Mouse (Mus musculus) urinary bladder, postnatal 36 days (tissue): ENCODE data around the gene Cpne5.
A peak's percentile ranks its signal among the peaks of the same experiment; 100 is the strongest.

ENCODE experiments used
- DNase-seq, 2 experiments: peaks; one replicate each; pipeline ENCODE4 v3.0.0; 2022; ENCODE audit warnings: low spot score in 2 of 2, mixed read lengths in 1 of 2

Cpne5 gene

GRCm38 (mm10) chr17:29210037-29210436 lies 27.9 kb downstream of the Cpne5 start:
- no peak for DNase-seq

GRCm38 (mm10) chr17:29206052-29206451 lies 31.9 kb downstream of the Cpne5 start:
- no peak for DNase-seq

DNA sequence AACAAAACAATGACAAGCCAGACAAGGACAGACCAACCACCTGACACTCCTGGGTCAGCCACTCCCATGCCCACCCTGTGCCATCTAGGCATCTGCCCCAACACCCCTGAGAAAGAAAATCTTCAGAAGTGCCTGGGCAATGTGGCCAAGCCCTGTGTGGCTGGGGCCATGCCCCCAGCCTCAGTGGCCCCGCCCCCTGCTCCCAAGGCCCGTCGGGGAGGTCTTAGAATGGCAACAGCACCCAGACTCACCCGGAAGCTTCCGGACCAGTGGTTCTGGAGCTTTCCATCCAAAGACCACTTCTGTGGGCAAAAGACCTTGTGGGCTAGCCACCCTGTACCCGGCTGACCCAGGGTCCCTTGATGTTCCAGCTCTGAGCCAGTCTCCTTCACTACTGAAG lies 35.4 kb downstream of the Cpne5 start:
- no peak for DNase-seq

- no peak for DNase-seq
Observed at GRCm38 (mm10) chr17:29199821-29200220, 38.1 kb downstream of the Cpne5 start.

DNA sequence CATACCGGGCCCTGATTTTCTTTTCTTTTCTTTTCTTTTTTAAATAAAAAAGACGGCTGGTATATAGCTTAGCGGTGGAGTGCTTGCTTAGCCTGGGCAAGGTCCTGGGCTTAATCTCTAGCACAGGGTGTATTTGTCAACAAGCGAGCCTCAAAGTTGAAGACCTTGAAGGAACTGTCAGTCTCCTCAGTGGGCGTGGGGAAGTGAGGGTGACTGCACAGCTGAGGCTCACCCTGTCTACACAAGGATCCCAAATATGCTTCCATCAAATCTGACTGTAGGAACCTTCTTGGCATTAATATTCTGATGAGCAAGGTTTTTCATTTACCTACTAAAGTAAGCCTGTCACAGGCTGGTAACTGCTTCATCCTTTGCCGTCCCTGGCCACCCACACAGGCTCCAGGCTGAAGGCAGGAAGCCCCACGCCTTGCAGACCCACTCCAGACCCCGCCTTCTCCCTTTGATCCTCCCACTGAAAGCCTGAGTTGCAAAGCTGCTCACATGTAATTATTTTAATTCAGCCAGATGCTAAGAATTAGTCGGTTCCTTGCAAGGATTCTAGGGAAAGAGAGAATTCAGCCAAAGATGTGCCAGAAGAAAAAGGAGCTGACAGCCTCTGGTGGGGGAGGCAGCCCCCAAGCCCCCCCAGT lies 38.7 kb downstream of the Cpne5 start:
- DNase-seq, result no peak

- DNase-seq, result no peak
Observed at GRCm38 (mm10) chr17:29195579-29195978, 42.4 kb downstream of the Cpne5 start.

- no peak for DNase-seq
Observed at GRCm38 (mm10) chr17:29188989-29189388, 49.0 kb downstream of the Cpne5 start.

DNA sequence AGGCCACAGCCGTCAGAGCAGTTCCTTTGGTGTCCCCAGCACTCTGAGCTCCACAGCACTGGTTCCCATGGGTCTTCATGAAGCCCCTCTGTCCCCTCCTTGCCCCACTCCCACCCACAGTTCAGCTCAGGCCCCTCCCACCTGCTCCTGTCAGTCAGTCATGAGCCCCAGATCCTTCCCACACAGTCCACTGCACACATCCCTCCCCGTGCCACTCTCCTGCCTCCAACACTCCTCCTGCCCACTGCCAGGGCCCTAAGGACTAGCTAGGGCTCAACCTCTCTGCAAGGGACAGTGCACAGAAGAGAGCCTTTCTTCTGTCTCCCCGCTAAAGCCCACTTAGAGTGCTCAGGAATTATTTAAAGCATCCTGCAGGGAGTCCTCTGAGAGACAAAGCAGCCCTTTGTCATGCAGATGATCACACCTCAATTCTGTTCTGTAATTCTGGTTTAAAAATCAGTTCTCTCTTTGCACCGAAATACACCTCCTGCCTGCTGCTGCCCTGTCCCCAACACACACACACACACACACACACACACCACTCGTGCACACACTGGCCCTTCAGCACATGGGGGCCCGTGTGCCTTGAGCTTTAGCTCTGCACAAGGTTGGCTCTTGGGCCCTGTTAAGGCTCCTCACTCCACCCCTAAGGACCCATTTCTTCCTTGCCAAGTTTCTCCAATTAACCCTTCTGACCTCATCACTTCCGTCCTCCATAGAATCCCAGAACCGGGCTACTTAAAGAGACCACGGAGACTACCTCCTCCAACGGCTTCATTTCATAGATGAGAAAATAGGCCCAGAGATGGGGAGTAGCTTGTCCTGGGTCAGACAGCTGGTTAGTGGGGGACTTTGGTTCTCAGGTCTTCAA lies 50.7 kb downstream of the Cpne5 start:
- DNase-seq, result no peak

DNA sequence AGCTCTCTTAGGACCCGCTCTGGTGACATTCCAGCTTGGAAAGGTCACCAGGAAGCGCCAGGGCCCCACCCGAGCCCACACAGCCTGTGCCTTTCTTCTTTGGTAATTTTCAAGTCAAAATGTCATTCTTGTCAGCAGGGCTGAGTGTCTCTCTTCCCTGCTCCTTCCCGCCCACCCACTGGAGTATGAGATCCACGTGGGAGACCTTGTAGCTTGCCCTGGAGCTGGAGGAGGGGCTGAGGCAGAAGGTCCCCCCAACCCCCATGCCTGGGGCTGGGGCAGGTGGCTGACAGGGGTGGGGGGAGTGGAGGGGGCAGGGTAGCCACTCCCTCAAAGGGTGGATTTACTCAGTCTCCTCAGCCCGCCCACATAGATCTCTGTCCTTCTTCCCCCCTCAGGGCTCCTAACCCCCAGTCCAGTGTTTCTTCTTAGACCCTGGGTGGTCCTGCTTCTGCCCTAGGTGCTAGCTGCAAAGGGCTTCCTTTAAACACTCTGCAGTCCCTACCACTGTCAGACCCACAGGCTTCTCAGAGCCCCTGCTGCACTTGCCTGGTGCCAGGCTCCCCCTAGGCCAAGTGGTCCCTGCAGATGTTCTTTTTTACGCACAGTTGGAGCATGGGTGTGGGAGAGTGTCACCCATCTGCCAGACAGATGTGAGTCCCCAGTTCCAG lies 52.5 kb downstream of the Cpne5 start:
- DNase-seq, result no peak

DNA sequence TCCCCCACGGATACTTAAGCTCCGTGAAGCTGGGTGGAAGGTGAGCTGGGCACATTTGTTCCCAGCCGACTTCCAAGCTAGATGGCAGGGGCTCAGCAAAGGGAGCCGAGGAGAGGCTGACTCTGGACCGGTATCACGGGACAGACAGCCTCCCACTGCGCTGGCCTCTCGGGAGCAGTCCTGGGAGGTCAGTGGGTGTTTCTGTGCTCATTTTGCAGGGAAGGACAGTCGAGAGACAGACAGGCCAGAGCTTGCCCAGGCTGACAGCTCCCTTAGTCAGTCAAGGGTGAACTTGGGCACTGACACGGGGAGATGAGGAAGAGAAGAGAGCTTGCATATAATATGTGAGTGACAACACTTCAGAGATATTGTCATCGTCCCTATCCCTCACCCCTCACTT lies 54.8 kb downstream of the Cpne5 start:
- peak; percentile 44 to 56 for DNase-seq

DNA sequence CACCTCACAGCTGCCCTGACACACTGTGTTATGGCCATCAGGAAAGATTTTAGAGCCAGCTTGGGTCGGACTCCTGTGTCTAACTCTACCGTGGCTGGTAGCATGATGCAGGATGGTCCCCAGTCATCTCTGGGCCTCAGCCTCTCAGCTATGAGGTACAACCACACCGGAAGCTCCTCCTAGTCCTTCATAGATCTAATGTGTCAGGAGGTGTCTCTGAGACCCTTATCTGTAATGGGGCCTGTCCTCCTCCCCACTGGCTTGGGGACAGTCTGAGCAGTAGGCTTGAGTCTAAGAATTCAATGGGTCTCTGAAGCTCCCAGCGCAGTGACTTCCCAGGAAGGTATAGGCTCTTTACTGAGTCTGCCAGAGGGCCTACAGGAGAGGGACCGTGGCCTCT lies 56.2 kb downstream of the Cpne5 start:
- no peak for DNase-seq

- DNase-seq, result no peak
Observed at GRCm38 (mm10) chr17:29180406-29181127, 57.4 kb downstream of the Cpne5 start.

DNA sequence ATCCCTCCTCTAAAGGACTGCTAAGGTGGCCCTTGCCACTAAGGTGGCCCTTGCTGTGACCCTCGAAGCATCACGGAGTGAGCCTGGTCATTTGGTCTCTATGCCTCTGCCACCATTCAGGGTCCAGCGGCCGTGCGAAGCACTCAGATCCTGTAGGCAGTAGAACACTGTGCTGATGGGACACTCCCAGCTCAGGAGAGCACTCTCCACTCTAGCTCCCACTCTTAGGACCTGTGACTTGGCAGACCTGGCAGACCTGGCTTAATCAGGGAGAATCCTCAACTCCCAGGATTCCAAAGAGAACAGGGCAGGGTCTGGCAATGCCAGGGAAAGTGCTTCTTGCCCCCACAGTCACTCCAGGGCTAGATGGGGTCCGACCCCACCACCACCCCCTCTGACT lies 58.0 kb downstream of the Cpne5 start:
- no peak for DNase-seq

- no peak for DNase-seq
Observed at GRCm38 (mm10) chr17:29178503-29179059, 59.4 kb downstream of the Cpne5 start.

GRCm38 (mm10) chr17:29176391-29177267 lies 61.3 kb downstream of the Cpne5 start:
- DNase-seq, result peak in 1 of 2 experiments; percentile 67

- DNase-seq, result no peak
Observed at GRCm38 (mm10) chr17:29175693-29176092, 62.3 kb downstream of the Cpne5 start.

GRCm38 (mm10) chr17:29173165-29173564 lies 64.8 kb downstream of the Cpne5 start:
- no peak for DNase-seq

DNA sequence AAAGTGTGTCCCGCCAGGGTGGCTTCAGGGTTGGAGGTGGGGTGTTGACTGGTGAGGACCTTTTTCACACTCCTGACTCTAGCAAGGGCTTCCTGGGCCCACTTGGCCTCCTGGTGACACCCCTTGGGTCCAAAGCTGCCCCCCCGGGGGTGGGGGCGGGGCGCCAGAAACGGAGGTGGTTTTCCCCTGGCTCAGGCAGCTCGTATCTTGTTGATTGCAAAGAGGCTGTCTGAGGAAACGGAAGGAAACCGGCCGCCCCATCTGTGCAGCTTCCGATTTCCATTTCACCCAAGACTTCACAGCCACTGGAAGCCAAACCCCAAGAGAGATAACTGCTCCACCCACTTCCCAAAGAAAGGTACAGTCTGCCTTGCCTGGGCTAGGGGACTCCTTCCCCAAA lies 65.9 kb downstream of the Cpne5 start:
- DNase-seq, result no peak

DNA sequence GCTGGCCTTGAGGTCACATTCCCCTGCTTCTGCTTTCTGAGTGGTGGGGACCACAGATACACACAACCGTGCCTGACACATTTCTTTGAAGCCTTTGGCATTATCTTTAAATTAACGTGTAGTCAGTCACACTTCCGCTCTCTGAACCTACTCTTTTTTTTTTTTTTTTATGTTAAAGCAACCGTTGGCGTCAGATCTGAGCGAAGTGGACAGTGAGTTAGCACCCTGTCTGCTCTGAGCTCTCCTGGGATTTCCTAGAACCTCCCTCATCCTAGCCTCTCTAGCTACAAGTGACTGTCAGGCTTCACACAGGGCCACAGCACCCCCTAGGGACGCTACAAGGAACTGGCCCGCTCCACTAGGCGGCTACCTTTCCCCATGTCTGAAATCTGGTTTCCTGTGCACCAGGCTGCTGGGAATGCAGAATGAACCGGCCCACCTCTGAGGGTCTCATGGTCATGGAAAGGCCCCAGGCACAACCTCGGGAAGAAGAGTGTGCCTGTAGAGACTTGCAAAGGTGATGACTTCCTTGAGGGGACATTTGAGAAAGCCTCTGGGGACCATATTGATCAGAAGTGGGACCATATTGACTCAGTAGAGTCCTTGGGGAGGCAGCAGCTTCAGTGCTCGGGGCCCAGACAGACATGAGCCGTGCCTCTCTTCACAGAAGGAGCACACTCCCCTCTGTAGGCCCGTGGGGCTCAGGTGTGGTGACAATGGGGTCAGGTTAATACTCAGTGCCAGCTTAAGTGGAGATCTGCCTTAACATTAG lies 66.8 kb downstream of the Cpne5 start:
- peak; percentile 82 to 85 for DNase-seq
